In genomic region chr12:84218289-84219120, GRCm38 (mm10) we compare ENCODE assay signal across 8 mouse cellular contexts. TPM values are rescaled to one million over a fixed set of nuclear protein-coding genes. Genes with fewer than 3 reads are reported as not detected.
DNase-seq lines count a peak whose midpoint lies in the region; ATAC-seq and TF ChIP-seq lines count a peak whose summit lies in the region.

TSS of gene Elmsan1 (minus strand) at chr12:84218881.

- no peak for TF ChIP-seq CTCF in ES-Bruce4 (IDR thresholded peaks at IDR 0.05; ENCODE audit: low read depth, low read length)
- no peak for TF ChIP-seq CTCF in lung, adult 2 months (IDR thresholded peaks at IDR 0.05; ENCODE audit: insufficient read depth, low read length)

- H3K4me1 ChIP-seq in ES-Bruce4 (ENCODE audit: control insufficient read depth, insufficient read depth, low read length) = peaks cover 18% of the 10 kb centered on the region
- peaks cover 23% of the 10 kb centered on the region for H3K4me1 ChIP-seq in forebrain, embryonic 14.5 days (ENCODE audit: control insufficient read depth, insufficient read depth, low read length)
- H3K4me1 ChIP-seq in lung, adult 2 months (ENCODE audit: control insufficient read depth, insufficient read depth, low read length) = peaks cover 29% of the 10 kb centered on the region
- peaks cover 7% of the 10 kb centered on the region; the same call in 1 of the 2 replicates for H3K4me1 ChIP-seq in neural tube, embryonic 14.5 days (ENCODE audit: control insufficient read depth, insufficient read depth, low read length)

- peak within 1 kb of the TSS; percentile 87 for H3K9ac ChIP-seq in ES-Bruce4 (ENCODE audit: low read depth, poor library complexity, severe bottlenecking)
- H3K9ac ChIP-seq in forebrain, embryonic 14.5 days (ENCODE audit: low read length) = peak within 1 kb of the TSS; percentile 77
- H3K9ac ChIP-seq in neural tube, embryonic 14.5 days (replicated peaks; ENCODE audit: low read depth, low read length) = peak within 1 kb of the TSS; percentile 67

- TF ChIP-seq POLR2A in ES-Bruce4 (IDR thresholded peaks at IDR 0.05; ENCODE audit: insufficient read depth, low read length) = no peak
- TF ChIP-seq POLR2A in lung, adult 2 months (IDR thresholded peaks at IDR 0.05; ENCODE audit: borderline replicate concordance, extremely low read depth, low read depth, low read length) = peak; percentile 84; the same call in 1 of the 2 replicates

- intact Hi-C loops in heart, postnatal 25 days (cut with DNase I) = loop anchor here (2.0 to 5.0 kb wide), 3 partner anchors 26 to 56 kb away; no protein-coding TSS in a partner anchor

- TF ChIP-seq EP300 in ES-Bruce4 (IDR thresholded peaks at IDR 0.05; ENCODE audit: insufficient read depth, low read depth, low read length) = no peak

- H3K4me3 ChIP-seq in ES-Bruce4 (ENCODE audit: low read depth, low read length) = peak within 1 kb of the TSS; percentile 91
- peak within 1 kb of the TSS; percentile 70 for H3K4me3 ChIP-seq in forebrain, embryonic 14.5 days (ENCODE audit: low read depth, low read length)
- peak within 1 kb of the TSS; percentile 86 for H3K4me3 ChIP-seq in lung, adult 2 months (replicated peaks; ENCODE audit: extremely low read depth, low read depth, low read length)
- H3K4me3 ChIP-seq in neural tube, embryonic 14.5 days (ENCODE audit: low read depth, low read length) = peak within 1 kb of the TSS; percentile 62

- no peaks in the 10 kb centered on the region for H3K9me3 ChIP-seq in ES-Bruce4 (replicated peaks; ENCODE audit: control insufficient read depth, insufficient read depth, low read length, poor library complexity, severe bottlenecking)
- H3K9me3 ChIP-seq in forebrain, embryonic 14.5 days (replicated peaks; ENCODE audit: control insufficient read depth, low read length) = no peaks in the 10 kb centered on the region
- no peaks in the 10 kb centered on the region for H3K9me3 ChIP-seq in neural tube, embryonic 14.5 days (ENCODE audit: control insufficient read depth, low read length)

- peak; percentile 50 for DNase-seq in cerebellum, adult 11 months
- peak; percentile 78 for DNase-seq in forebrain, embryonic 14.5 days (ENCODE audit: low spot score)
- peak; percentile 67 for DNase-seq in heart, postnatal 25 days (ENCODE audit: low spot score)
- peak; percentile 45 to 68 for DNase-seq in layer of hippocampus, adult 18-20 months (ENCODE audit: low spot score in 2 of 2)
- peak; percentile 82 for DNase-seq in lung, adult 2 months
- peak; percentile 65 for DNase-seq in testis, postnatal 14 days (ENCODE audit: low spot score)

- H3K27me3 ChIP-seq in ES-Bruce4 (ENCODE audit: control insufficient read depth, insufficient read depth, low read length, poor library complexity, severe bottlenecking) = no peaks in the 10 kb centered on the region
- no peaks in the 10 kb centered on the region for H3K27me3 ChIP-seq in forebrain, embryonic 14.5 days (replicated peaks; ENCODE audit: control insufficient read depth, insufficient read depth, low read length)
- H3K27me3 ChIP-seq in neural tube, embryonic 14.5 days (ENCODE audit: control insufficient read depth, insufficient read depth, low read length) = peaks cover 5% of the 10 kb centered on the region

- peak; percentile 63 for ATAC-seq in forebrain, embryonic 14.5 days
- ATAC-seq in neural tube, embryonic 14.5 days (ENCODE audit: low read depth) = peak; percentile 81

- H3K27ac ChIP-seq in ES-Bruce4 (ENCODE audit: insufficient read depth, low read length) = peak within 1 kb of the TSS; percentile 47
- peak within 1 kb of the TSS; percentile 72 for H3K27ac ChIP-seq in forebrain, embryonic 14.5 days (ENCODE audit: low read depth, low read length)
- peak within 1 kb of the TSS; percentile 70 for H3K27ac ChIP-seq in neural tube, embryonic 14.5 days (ENCODE audit: low read depth, low read length)

- H3K4me2 ChIP-seq in forebrain, embryonic 14.5 days (ENCODE audit: low read length) = peak within 1 kb of the TSS; percentile 97
- peak within 1 kb of the TSS; percentile 96 for H3K4me2 ChIP-seq in neural tube, embryonic 14.5 days (ENCODE audit: low read depth, low read length)

- no peaks in the 10 kb centered on the region for H3K36me3 ChIP-seq in ES-Bruce4 (ENCODE audit: control insufficient read depth, insufficient read depth, low read length, poor library complexity, severe bottlenecking)
- no peaks in the 10 kb centered on the region for H3K36me3 ChIP-seq in forebrain, embryonic 14.5 days (ENCODE audit: control insufficient read depth, insufficient read depth, low read length)
- no peaks in the 10 kb centered on the region for H3K36me3 ChIP-seq in neural tube, embryonic 14.5 days (ENCODE audit: control insufficient read depth, insufficient read depth, low read length)

- under 1% methylated on average over 78 of the region's 82 CpGs for WGBS in forebrain, embryonic 14.5 days
- under 1% methylated on average over 80 of the region's 82 CpGs for WGBS in lung, adult 2 months
- WGBS in neural tube, embryonic 14.5 days = under 1% methylated on average over 81 of the region's 82 CpGs

RNA-seq across cellular contexts. Expression of gene Elmsan1, which starts in this region (rescaled TPM):
- 28.3 and 30.1 TPM in 2 replicates for polyA plus RNA-seq in ES-Bruce4 (2011; ENCODE audit: insufficient read depth, insufficient read length, low read depth, missing spikeins)
- polyA plus RNA-seq in forebrain, embryonic 14.5 days (2014; fragmentation: Nextera tagmentation; extraction: Ambion mirVana) = 3.2 and 3.4 TPM in 2 replicates
- total RNA-seq in heart, postnatal 25 days (2021) = 10 to 100 TPM; 13.8 to 17.7 TPM
- 10 to 100 TPM; 26.9 to 31.3 TPM for total RNA-seq in layer of hippocampus, adult 18-20 months (2021)
- polyA plus RNA-seq in lung, adult 2 months (2012; rRNA removed) = 26.5 and 29.5 TPM in 2 replicates
- 4.2 and 4.5 TPM in 2 replicates for polyA plus RNA-seq in neural tube, embryonic 14.5 days (2014; fragmentation: Nextera tagmentation; extraction: Ambion mirVana)

Comparison
In these comparisons a context has a peak if more than half of its experiments do, and no peak if none do; other contexts are left out.
1. Peak in every context shown above with its lines: DNase-seq, ATAC-seq, H3K4me3 ChIP-seq and H3K27ac ChIP-seq.